Mouse (Mus musculus) heart, embryonic 12.5 days (tissue): ENCODE data around the gene Dcdc2b. TPM values are rescaled to one million over a fixed set of nuclear protein-coding genes. Genes with fewer than 3 reads are reported as not detected.
A peak's percentile ranks its signal among the peaks of the same experiment; 100 is the strongest.

Source experiments
- ATAC-seq: fragments of 200-750 bp; cut with Nextera tagmentation; 2 replicates; pipeline ENCODE4 v1.8.0; 2017; ENCODE audit warnings: moderate TSS enrichment, moderate library complexity; ENCODE audit not compliant: insufficient number of reproducible peaks, low FRiP score
- H3K27ac ChIP-seq: fragments of 300-500 bp; sonication (generic); 2 replicates; pipeline ENCODE4 v1.5.1; 2016; ENCODE audit warnings: mild to moderate bottlenecking, moderate library complexity; ENCODE audit not compliant: poor library complexity, severe bottlenecking
- H3K27me3 ChIP-seq: fragments of 300-500 bp; sonication (generic); replicated peaks from 2 replicates; pipeline ENCODE4 v1.6.1; 2016; ENCODE audit warnings: mild to moderate bottlenecking, moderate library complexity
- H3K36me3 ChIP-seq: fragments of 300-500 bp; sonication (generic); 2 replicates; pipeline ENCODE4 v1.6.1; 2016; ENCODE audit warnings: mild to moderate bottlenecking, moderate library complexity
- H3K4me1 ChIP-seq: fragments of 300-500 bp; sonication (generic); replicated peaks from 2 replicates; pipeline ENCODE4 v1.6.1; 2016; ENCODE audit warnings: mild to moderate bottlenecking
- H3K4me2 ChIP-seq: fragments of 300-500 bp; sonication (generic); 2 replicates; pipeline ENCODE4 v1.6.1; 2016; ENCODE audit warnings: mild to moderate bottlenecking, moderate library complexity
- H3K4me3 ChIP-seq: fragments of 300-500 bp; sonication (generic); 2 replicates; pipeline ENCODE4 v1.5.1; 2016; ENCODE audit warnings: mild to moderate bottlenecking
- H3K9ac ChIP-seq: fragments of 300-500 bp; sonication (generic); 2 replicates; pipeline ENCODE4 v1.6.1; 2016; ENCODE audit warnings: mild to moderate bottlenecking, moderate library complexity
- H3K9me3 ChIP-seq: fragments of 300-500 bp; sonication (generic); replicated peaks from 2 replicates; pipeline ENCODE4 v1.6.1; 2016; ENCODE audit warnings: mild to moderate bottlenecking, moderate library complexity
- WGBS: fragments of 180-500 bp; shearing (Covaris S2); methylation state at CpG from one replicate; pipeline ENCODE4 v1.1.7; 2016; 5-methylcytosine and 5-hydroxymethylcytosine counted together
- polyA plus RNA-seq: library from polyadenylated mRNA; unstranded; fragments of >200 nt; fragmentation: Nextera tagmentation; extraction: Ambion mirVana; gene quantifications from 2 replicates; pipeline ENCODE4 v1.2.1, GENCODE M21; 2016

The Dcdc2b gene
- polyA plus RNA-seq, 1 experiment from 2014 or later: 1.4 TPM

DNA sequence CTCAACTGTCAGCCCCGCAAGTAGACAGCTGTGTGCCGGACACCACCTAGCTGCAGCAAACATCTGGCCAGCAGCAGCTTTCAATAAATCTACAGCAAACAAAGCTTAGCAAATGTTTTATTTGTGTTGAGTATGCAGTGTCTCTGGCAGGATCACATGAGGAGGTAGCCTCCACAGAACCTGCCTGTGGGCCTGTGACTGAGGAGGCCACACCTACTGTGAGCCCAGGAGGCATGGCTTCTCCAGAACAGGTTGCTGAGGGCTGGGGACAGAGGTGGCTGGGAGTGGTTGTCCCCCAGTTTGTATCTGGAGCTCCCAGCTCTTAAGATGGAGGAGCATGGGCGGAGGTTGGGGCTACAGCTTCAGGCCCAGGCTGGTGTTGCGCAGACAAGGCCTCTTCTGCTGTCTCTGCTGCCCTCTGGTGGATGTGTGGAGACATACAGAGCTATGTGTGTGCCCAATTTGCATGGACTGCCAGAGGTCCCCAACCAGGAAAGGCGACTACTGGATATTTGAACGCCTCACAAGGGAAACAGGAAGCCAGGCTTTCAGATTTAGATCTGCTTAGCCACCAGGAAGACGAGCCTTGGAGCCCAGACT is 5.5 kb downstream of the Dcdc2b start:
- H3K27ac ChIP-seq: no peak overlapping the region
- WGBS: 39% methylated on average over 7 of the region's 7 CpGs
- H3K4me1 ChIP-seq: no peaks in the 10 kb centered on the region
- no peak overlapping the region for H3K4me2 ChIP-seq
- no peaks in the 10 kb centered on the region for H3K27me3 ChIP-seq
- H3K9me3 ChIP-seq: no peaks in the 10 kb centered on the region
- H3K4me3 ChIP-seq: no peak overlapping the region
- no peak overlapping the region for H3K9ac ChIP-seq
- ATAC-seq: peak; percentile 77
- H3K36me3 ChIP-seq: peaks cover 58% of the 10 kb centered on the region

DNA sequence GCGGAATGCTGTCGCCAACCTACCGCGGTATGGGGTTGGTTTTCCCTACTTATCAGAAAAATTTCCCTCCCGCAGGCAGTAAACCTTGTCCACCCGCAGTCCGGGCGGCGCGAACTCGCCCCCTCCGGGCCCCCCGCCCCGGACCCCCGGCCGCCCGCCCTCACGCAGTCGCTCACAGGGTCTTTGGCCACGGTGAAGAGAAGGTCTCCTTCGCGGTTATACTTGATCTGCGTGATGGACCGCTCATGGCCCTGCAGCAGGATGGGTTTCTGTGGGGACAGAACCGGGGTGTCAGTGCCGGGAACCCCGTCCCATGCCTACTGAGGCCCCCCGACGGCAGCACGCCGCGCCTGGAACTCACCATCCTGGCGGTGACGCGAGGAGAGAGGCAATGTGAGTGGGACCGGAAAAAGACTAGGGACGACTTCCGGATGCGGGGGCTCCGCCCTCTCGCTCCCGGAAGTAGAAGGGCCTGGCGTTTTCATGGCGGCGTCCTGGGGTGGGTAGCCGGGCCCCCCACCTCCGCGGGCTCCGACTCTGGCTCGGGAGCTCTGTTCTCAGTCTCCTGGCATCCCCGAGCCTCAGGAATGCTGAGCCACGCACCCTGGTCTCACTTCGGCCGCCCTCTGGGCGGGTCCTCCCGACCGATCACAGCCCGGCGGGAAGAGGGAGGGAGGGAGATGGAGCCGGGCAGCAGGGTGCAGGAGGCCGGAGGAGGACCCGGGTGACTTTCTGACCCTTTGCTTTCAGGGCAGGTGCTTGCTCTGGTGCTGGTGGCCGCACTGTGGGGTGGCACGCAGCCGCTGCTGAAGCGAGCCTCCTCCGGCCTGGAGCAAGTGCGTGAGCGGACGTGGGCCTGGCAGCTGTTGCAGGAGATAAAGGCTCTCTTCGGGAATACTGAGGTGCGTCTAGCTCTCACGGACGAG is 13.6 kb downstream of the Dcdc2b start, which contains the start of the genes Eif3i and Tmem234:
Gene Eif3i, minus strand, starts transcription at position 416 of the 926 bp plus-strand sequence.
Gene Tmem234, plus strand, starts transcription at position 436 of the 926 bp plus-strand sequence.
- peaks cover 59% of the 10 kb centered on the region for H3K36me3 ChIP-seq
- peak; percentile 87 for ATAC-seq

DNA sequence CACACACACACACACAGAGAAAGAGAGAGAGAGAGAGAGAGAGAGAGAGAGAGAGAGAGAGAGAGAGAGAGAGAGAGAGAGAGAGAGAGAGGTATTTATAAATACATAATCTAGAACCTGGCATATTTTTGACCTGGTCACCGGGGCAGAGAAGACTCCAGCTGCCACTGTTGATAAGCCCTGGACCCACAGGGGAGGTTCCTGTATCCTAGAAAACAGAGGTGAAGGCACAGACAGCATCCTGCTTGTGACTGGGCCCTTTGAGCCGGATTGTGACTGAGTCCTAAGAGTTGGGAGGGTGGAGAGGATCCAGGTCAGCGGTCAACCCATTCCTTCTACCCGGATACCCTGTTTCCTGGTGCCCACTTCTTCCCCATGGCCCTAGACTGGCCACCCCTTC is 25.2 kb downstream of the Dcdc2b start:
- no peaks in the 10 kb centered on the region for H3K9me3 ChIP-seq
- no peak for ATAC-seq

More for the DNA sequence above, 13.6 kb downstream of the Dcdc2b start, which contains the start of the genes Eif3i and Tmem234:
- peak within 1 kb of the TSS; percentile 85 for H3K4me2 ChIP-seq
- H3K9me3 ChIP-seq: no peaks in the 10 kb centered on the region
- H3K27ac ChIP-seq: peak within 1 kb of the TSS; percentile 67; the same call in 1 of the 2 replicates
- under 1% methylated on average over 71 of the region's 74 CpGs for WGBS
- H3K27me3 ChIP-seq: no peaks in the 10 kb centered on the region
- H3K4me1 ChIP-seq: peaks cover 30% of the 10 kb centered on the region
- H3K4me3 ChIP-seq: peak within 1 kb of the TSS; percentile 87
- peak within 1 kb of the TSS; percentile 92 for H3K9ac ChIP-seq

DNA sequence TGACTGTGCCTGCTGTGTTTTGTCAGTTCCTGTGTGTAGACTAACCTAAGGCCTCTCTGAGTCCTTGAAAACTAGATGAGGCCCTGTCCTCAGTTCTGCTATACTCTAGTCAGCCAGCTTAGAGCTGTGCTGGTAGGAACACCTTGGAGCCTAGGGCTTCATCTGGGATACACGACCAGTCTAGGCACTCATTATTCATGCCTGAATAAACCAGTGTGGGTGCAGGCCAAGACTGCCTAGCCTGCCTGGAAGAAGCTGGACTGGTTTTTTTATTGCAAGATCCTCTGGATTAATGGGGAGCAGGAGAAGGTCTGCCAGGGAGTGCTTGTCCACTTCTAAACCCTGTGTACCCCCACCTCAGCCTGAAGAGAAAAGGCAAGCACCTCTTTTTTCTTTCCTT is 27.1 kb downstream of the Dcdc2b start:
- Histone ChIP-seq H3K4me1 (peaks cover 5% of the 10 kb centered on the region), H3K27me3 (no peaks in the 10 kb centered on the region), H3K36me3 (peaks cover 19% of the 10 kb centered on the region), H3K4me2 (no peak overlapping the region), H3K4me3 (no peak overlapping the region), H3K9me3 (no peaks in the 10 kb centered on the region), H3K9ac (no peak overlapping the region), H3K27ac (no peak overlapping the region)
- WGBS: 55% methylated on average over 1 of the region's 1 CpGs
- ATAC-seq: no peak

More for the DNA sequence above, 25.2 kb downstream of the Dcdc2b start:
- H3K27me3 ChIP-seq: no peaks in the 10 kb centered on the region
- H3K27ac ChIP-seq: no peak overlapping the region
- H3K9ac ChIP-seq: no peak overlapping the region
- 59% methylated on average over 4 of the region's 4 CpGs for WGBS
- no peak overlapping the region for H3K4me2 ChIP-seq
- peaks cover 39% of the 10 kb centered on the region for H3K36me3 ChIP-seq
- H3K4me3 ChIP-seq: no peak overlapping the region
- H3K4me1 ChIP-seq: peaks cover 5% of the 10 kb centered on the region

DNA sequence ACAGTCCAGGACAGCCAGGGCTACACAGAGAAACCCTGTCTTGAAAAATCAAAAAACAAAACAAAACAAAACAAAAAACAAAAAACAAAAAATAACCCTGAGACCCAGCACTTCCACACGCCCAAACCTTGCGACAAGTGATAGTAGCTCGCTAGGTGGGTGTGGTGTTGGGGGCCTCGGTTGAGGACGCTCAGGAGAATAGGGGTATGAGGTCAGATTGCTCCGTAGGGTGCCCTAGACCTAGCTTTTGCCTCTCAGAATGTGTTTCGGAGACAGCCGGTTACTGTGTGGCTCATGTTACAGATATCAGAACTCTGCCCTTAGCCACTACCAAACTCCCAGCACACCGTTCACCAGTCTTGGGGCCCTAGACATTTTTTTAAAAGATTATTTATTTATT is 28.3 kb downstream of the Dcdc2b start:
- peak overlapping the region; percentile 63; the same call in 1 of the 2 replicates for H3K9ac ChIP-seq
- H3K9me3 ChIP-seq: no peaks in the 10 kb centered on the region
- no peak overlapping the region for H3K27ac ChIP-seq
- peaks cover 5% of the 10 kb centered on the region for H3K4me1 ChIP-seq
- no peaks in the 10 kb centered on the region for H3K27me3 ChIP-seq
- peaks cover 8% of the 10 kb centered on the region for H3K36me3 ChIP-seq
- 76% methylated on average over 9 of the region's 9 CpGs for WGBS
- peak overlapping the region; percentile 51; the same call in 1 of the 2 replicates for H3K4me3 ChIP-seq
- peak overlapping the region; percentile 68 for H3K4me2 ChIP-seq
- ATAC-seq: 0 out of 2 replicates have a peak, but pooled peaks have one; percentile 16

DNA sequence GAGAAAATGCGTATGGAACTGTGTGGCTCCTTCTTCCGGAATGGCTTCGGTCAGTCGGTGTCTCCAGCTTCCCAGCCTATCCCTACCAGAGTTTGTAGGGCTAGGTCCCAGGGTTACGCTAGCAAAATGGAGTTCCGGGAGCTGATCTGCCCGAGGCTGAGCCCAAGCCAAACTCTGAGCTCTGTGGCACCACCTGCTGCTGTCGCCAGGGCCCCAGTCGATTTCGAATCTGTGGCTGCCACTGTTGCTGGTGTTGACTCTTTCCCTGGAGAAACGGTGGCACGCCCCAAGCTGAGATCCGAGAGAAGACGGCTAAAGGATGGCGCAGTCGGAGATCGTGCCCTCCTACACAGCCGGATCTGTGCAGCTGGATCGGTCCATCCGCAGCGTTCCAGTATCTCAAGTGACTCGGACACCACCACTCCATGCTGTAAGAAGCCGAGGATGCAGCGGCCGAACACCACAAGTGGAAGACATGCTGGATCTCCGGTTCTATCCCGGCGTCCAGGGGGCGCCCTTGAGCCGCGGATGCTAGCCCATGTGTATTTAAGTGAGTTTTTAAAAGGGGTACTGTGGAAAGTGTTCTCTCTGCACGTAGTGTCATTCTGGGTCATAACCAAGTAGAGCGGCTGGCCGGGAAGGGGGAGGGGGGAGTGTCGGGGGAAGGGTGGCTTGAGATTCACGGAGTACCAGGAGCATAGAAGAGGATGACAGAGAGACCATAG is 29.0 kb downstream of the Dcdc2b start:
- H3K4me1 ChIP-seq: peaks cover 8% of the 10 kb centered on the region
- WGBS: 1% methylated on average over 36 of the region's 36 CpGs
- H3K36me3 ChIP-seq: peaks cover under 1% of the 10 kb centered on the region; the same call in 1 of the 2 replicates
- H3K4me2 ChIP-seq: peak overlapping the region; percentile 68
- no peaks in the 10 kb centered on the region for H3K9me3 ChIP-seq
- peak overlapping the region; percentile 63 for H3K9ac ChIP-seq
- peak overlapping the region; percentile 51 for H3K4me3 ChIP-seq
- peak overlapping the region; percentile 26; the same call in 1 of the 2 replicates for H3K27ac ChIP-seq
- ATAC-seq: peak; percentile 82
- no peaks in the 10 kb centered on the region for H3K27me3 ChIP-seq

DNA sequence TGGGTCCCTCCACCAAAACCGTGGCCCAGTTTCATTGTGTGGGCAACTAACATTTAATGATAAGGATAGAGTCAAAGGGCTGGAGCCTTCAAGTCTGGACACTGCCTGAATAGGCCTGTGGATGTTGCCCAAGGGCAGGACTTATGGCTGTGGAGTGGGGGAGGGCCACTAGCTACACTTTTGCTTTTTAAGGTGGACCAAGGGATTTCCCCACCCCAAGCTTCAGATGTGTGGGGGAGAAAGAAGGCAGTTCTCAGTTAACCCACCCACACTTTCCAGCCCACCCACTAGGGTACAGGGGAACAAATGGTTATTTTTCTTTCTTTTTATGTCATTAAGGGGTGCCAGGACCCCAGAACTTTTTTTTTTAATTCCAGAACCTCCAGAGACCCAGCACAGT is 29.7 kb downstream of the Dcdc2b start:
- no peaks in the 10 kb centered on the region for H3K36me3 ChIP-seq
- H3K9ac ChIP-seq: peak overlapping the region; percentile 63; the same call in 1 of the 2 replicates
- peak overlapping the region; percentile 68 for H3K4me2 ChIP-seq
- H3K4me3 ChIP-seq: peak overlapping the region; percentile 51; the same call in 1 of the 2 replicates
- H3K9me3 ChIP-seq: no peaks in the 10 kb centered on the region
- H3K27me3 ChIP-seq: no peaks in the 10 kb centered on the region
- H3K4me1 ChIP-seq: peaks cover 10% of the 10 kb centered on the region
- no peak for ATAC-seq
- WGBS: 61% methylated on average over 1 of the region's 1 CpGs
- H3K27ac ChIP-seq: no peak overlapping the region

DNA sequence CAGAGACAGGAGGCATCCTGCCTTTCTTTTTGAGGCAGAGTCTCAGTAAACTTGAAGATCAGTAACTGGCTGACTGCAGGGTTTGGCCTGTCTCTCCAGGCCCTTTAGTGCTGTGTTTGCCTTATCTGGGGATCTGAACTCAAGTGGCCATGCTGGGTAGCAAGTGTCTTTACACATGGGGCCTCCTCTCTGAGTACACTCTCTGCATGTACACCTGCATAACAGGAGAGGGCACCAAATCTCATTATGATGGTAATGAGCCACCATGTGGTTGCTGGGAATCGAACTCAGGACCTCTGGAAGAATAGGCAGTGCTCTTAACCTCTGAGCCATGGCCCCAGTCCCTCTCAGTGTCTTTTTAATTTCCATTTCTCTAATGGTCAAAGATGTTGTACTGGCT is 31.8 kb downstream of the Dcdc2b start:
- Histone ChIP-seq H3K9me3 (no peaks in the 10 kb centered on the region), H3K4me1 (peaks cover 10% of the 10 kb centered on the region), H3K36me3 (no peaks in the 10 kb centered on the region), H3K27ac (no peak overlapping the region), H3K4me2 (no peak overlapping the region), H3K27me3 (no peaks in the 10 kb centered on the region), H3K9ac (no peak overlapping the region), H3K4me3 (no peak overlapping the region)
- no peak for ATAC-seq
- WGBS: 76% methylated on average over 1 of the region's 1 CpGs

DNA sequence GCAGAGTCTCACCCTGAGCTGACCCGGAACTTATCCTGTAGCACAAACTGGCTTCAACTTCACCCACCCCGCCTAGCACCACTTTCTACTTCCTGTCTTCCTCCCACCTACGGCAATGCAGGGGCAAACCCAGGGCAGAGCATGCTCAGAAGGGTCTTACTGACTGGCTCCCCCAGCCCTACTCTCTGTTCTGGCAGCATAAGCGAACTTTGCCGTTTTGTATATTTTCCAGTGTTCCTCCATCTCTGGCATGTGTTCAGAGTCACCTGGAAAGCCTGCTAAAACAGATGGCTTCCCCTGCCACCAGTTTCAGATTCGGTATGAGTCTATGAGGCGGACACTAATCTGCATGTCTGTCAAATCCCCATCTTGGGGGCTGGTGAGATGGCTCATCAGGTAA is 33.7 kb downstream of the Dcdc2b start:
- WGBS: 59% methylated on average over 7 of the region's 7 CpGs
- Histone ChIP-seq H3K4me1 (peaks cover 12% of the 10 kb centered on the region), H3K9me3 (no peaks in the 10 kb centered on the region), H3K4me2 (no peak overlapping the region), H3K36me3 (no peaks in the 10 kb centered on the region), H3K9ac (no peak overlapping the region), H3K27ac (peak overlapping the region; percentile 37; the same call in 1 of the 2 replicates), H3K4me3 (no peak overlapping the region), H3K27me3 (no peaks in the 10 kb centered on the region)
- ATAC-seq: no peak

DNA sequence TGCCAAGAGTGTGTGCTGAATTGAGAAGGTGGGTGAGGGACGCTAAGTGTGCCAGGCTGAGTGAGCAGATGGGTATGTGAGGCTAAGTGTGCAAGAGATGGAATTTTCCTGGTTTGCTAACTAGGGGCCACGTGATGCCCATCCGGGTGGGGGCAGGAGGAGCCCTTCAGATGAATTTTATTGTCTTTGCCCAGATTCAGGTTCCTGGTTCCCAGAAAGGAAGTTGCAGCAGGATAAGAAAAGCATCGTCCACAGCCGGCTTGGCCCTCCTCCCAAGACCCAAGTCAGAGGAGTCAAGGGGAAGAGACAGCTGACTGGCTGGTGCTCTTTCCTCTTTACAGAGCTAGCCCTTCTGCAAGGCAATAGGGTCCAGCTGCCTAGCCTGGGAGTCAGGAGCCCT is 35.6 kb downstream of the Dcdc2b start, which contains the start of gene Fam167b:
Gene Fam167b, minus strand, starts transcription at position 84 of the 400 bp plus-strand sequence.
- Histone ChIP-seq H3K36me3 (no peaks in the 10 kb centered on the region), H3K4me2 (peak within 1 kb of the TSS; percentile 30), H3K9me3 (no peaks in the 10 kb centered on the region), H3K27me3 (no peaks in the 10 kb centered on the region), H3K4me1 (peaks cover 12% of the 10 kb centered on the region), H3K4me3 (0 out of 2 replicates have a peak within 1 kb of the TSS, but pooled peaks have one; percentile 9), H3K27ac (peak within 1 kb of the TSS; percentile 56), H3K9ac (no peak within 1 kb of the TSS)
- ATAC-seq: no peak
- 57% methylated on average over 5 of the region's 5 CpGs for WGBS
